Mouse (Mus musculus) limb, embryonic 14.5 days (tissue): ENCODE measurements around the gene Adamts5. TPM values are rescaled to one million over a fixed set of nuclear protein-coding genes. Genes with fewer than 3 reads are reported as not detected.

Source experiments
- ATAC-seq: fragments of 200-750 bp; cut with Nextera tagmentation; 2 replicates; pipeline ENCODE4 v1.8.0; 2017; ENCODE audit warnings: low read depth, moderate number of reproducible peaks, moderate TSS enrichment; ENCODE audit not compliant: low FRiP score
- DNase-seq: peaks from one replicate; pipeline ENCODE4 v3.0.0-alpha.2; 2015; ENCODE audit warnings: low spot score
- H3K27ac ChIP-seq: fragments of 300-500 bp; sonication (generic); replicated peaks from 2 replicates; pipeline ENCODE4 v1.5.1; 2014; ENCODE audit warnings: low read depth, mild to moderate bottlenecking, low read length, moderate library complexity, mixed read lengths
- H3K27me3 ChIP-seq: fragments of 300-500 bp; sonication (generic); 2 replicates; pipeline ENCODE4 v1.6.1; 2014; ENCODE audit warnings: low read length, mixed read lengths; ENCODE audit not compliant: control insufficient read depth, insufficient read depth
- H3K36me3 ChIP-seq: fragments of 300-500 bp; sonication (generic); 2 replicates; pipeline ENCODE4 v1.6.1; 2014; ENCODE audit warnings: mild to moderate bottlenecking, low read length, moderate library complexity, mixed read lengths; ENCODE audit not compliant: control insufficient read depth, insufficient read depth
- H3K4me1 ChIP-seq: fragments of 300-500 bp; sonication (generic); 2 replicates; pipeline ENCODE4 v1.6.1; 2014; ENCODE audit warnings: antibody characterized with exemption, low read length, mixed read lengths; ENCODE audit not compliant: control insufficient read depth, insufficient read depth
- H3K4me2 ChIP-seq: fragments of 300-500 bp; sonication (generic); replicated peaks from 2 replicates; pipeline ENCODE4 v1.6.1; 2014; ENCODE audit warnings: low read depth, mild to moderate bottlenecking, low read length, moderate library complexity; ENCODE audit not compliant: severe bottlenecking
- H3K4me3 ChIP-seq: fragments of 300-500 bp; sonication (generic); replicated peaks from 2 replicates; pipeline ENCODE4 v1.5.1; 2014; ENCODE audit warnings: low read length
- H3K9ac ChIP-seq: fragments of 300-500 bp; sonication (generic); 2 replicates; pipeline ENCODE4 v1.6.1; 2014; ENCODE audit warnings: mild to moderate bottlenecking, low read depth, low read length, moderate library complexity; ENCODE audit not compliant: severe bottlenecking
- H3K9me3 ChIP-seq: fragments of 300-500 bp; sonication (generic); 2 replicates; pipeline ENCODE4 v1.6.1; 2016; ENCODE audit warnings: low read length; ENCODE audit not compliant: control insufficient read depth
- POLR2A ChIP-seq: fragments of 200-500 bp; IDR thresholded peaks from 2 replicates; pipeline ENCODE4 v1.8.0; 2012; ENCODE audit warnings: inconsistent platforms, mild to moderate bottlenecking, moderate library complexity, borderline replicate concordance; ENCODE audit not compliant: insufficient read depth, insufficient read length; ENCODE audit errors: extremely low read depth
- WGBS: fragments of 180-500 bp; shearing (Covaris S2); extraction: QIAGEN DNeasy Blood & Tissue Kit; methylation state at CpG from one replicate; pipeline ENCODE4 v1.1.7; 2014; 5-methylcytosine and 5-hydroxymethylcytosine counted together
- polyA plus RNA-seq, 2 experiments: library from polyadenylated mRNA; depleted of rRNA in 1 of 2; stranded (reverse) in 1 of 2; unstranded in 1 of 2; fragments of >200 nt; fragmentation: Nextera tagmentation in 1 of 2; extraction: Ambion mirVana in 1 of 2; gene quantifications; 2 replicates each; pipeline versions ENCODE4 v1.2.1 to v1.2.3; 2012 to 2014

The Adamts5 gene
- polyA plus RNA-seq, 2 experiments: 5.4 to 10.9 TPM

GRCm38 (mm10) chr16:85897854-85898253 is 3.8 kb downstream of the Adamts5 start:
- no peak overlapping the region for H3K27ac ChIP-seq
- 80% methylated on average over 3 of the region's 3 CpGs for WGBS
- peak overlapping the region; percentile 68 for H3K4me3 ChIP-seq
- H3K4me2 ChIP-seq: peak overlapping the region; percentile 90
- ATAC-seq: no peak
- peaks cover 3% of the 10 kb centered on the region; the same call in 1 of the 2 replicates for H3K36me3 ChIP-seq
- H3K27me3 ChIP-seq: no peaks in the 10 kb centered on the region
- DNase-seq: no peak
- no peak for TF ChIP-seq POLR2A
- H3K9me3 ChIP-seq: no peaks in the 10 kb centered on the region
- H3K9ac ChIP-seq: no peak overlapping the region
- peaks cover 33% of the 10 kb centered on the region for H3K4me1 ChIP-seq

- Histone ChIP-seq H3K36me3 (peaks cover 3% of the 10 kb centered on the region; the same call in 1 of the 2 replicates), H3K27ac (no peak overlapping the region), H3K9ac (no peak overlapping the region), H3K4me1 (peaks cover 30% of the 10 kb centered on the region), H3K9me3 (no peaks in the 10 kb centered on the region), H3K4me2 (no peak overlapping the region; the same call in 1 of the 2 replicates), H3K27me3 (no peaks in the 10 kb centered on the region), H3K4me3 (no peak overlapping the region)
- ATAC-seq: no peak
- TF ChIP-seq POLR2A: no peak
- WGBS: 71% methylated on average over 4 of the region's 4 CpGs
- DNase-seq: no peak
Observed at GRCm38 (mm10) chr16:85895948-85896347, 5.7 kb downstream of the Adamts5 start.

GRCm38 (mm10) chr16:85889778-85890177 is 11.8 kb downstream of the Adamts5 start:
- WGBS: 53% methylated on average over 5 of the region's 5 CpGs
- no peak for ATAC-seq
- no peak overlapping the region for H3K4me2 ChIP-seq

GRCm38 (mm10) chr16:85887289-85888051 is 14.2 kb downstream of the Adamts5 start:
- Histone ChIP-seq H3K4me1 (peaks cover 19% of the 10 kb centered on the region), H3K27ac (no peak overlapping the region), H3K4me3 (no peak overlapping the region), H3K27me3 (no peaks in the 10 kb centered on the region), H3K4me2 (no peak overlapping the region), H3K9me3 (no peaks in the 10 kb centered on the region), H3K36me3 (0 out of 2 replicates have a peak, but pooled peaks cover 3% of the 10 kb centered on the region), H3K9ac (no peak overlapping the region)
- peak; percentile 88 for ATAC-seq
- DNase-seq: peak; percentile 81
- no peak for TF ChIP-seq POLR2A
- 36% methylated on average over 13 of the region's 13 CpGs for WGBS

More at GRCm38 (mm10) chr16:85889778-85890177, 11.8 kb downstream of the Adamts5 start:
- H3K9me3 ChIP-seq: no peaks in the 10 kb centered on the region
- H3K27me3 ChIP-seq: no peaks in the 10 kb centered on the region
- no peak overlapping the region for H3K27ac ChIP-seq
- H3K4me1 ChIP-seq: peaks cover 14% of the 10 kb centered on the region
- DNase-seq: no peak
- no peak overlapping the region for H3K9ac ChIP-seq
- H3K36me3 ChIP-seq: peaks cover 5% of the 10 kb centered on the region; the same call in 1 of the 2 replicates
- no peak for TF ChIP-seq POLR2A
- H3K4me3 ChIP-seq: no peak overlapping the region

GRCm38 (mm10) chr16:85879075-85879474 is 22.6 kb downstream of the Adamts5 start:
- peaks cover 22% of the 10 kb centered on the region for H3K4me1 ChIP-seq
- 0 out of 2 replicates have a peak, but pooled peaks cover under 1% of the 10 kb centered on the region for H3K36me3 ChIP-seq
- WGBS: 51% methylated on average over 7 of the region's 7 CpGs
- no peak overlapping the region for H3K4me3 ChIP-seq
- no peak overlapping the region for H3K9ac ChIP-seq
- no peak overlapping the region for H3K4me2 ChIP-seq
- no peaks in the 10 kb centered on the region for H3K27me3 ChIP-seq
- H3K9me3 ChIP-seq: no peaks in the 10 kb centered on the region
- TF ChIP-seq POLR2A: no peak
- DNase-seq: no peak
- no peak overlapping the region for H3K27ac ChIP-seq
- no peak for ATAC-seq

GRCm38 (mm10) chr16:85874141-85874540 is 27.5 kb downstream of the Adamts5 start:
- no peak for TF ChIP-seq POLR2A
- H3K27me3 ChIP-seq: no peaks in the 10 kb centered on the region
- no peak for ATAC-seq

More at GRCm38 (mm10) chr16:85874141-85874540, 27.5 kb downstream of the Adamts5 start:
- Histone ChIP-seq H3K4me3 (no peak overlapping the region), H3K27ac (no peak overlapping the region), H3K4me2 (no peak overlapping the region), H3K4me1 (peaks cover 5% of the 10 kb centered on the region; the same call in 1 of the 2 replicates), H3K9ac (no peak overlapping the region), H3K9me3 (no peaks in the 10 kb centered on the region), H3K36me3 (peaks cover 7% of the 10 kb centered on the region)
- no peak for DNase-seq
- WGBS: 83% methylated on average over 3 of the region's 3 CpGs
